Comparison of ENCODE assay signal across 8 mouse cellular contexts in genomic region chr13:110395916-110396685, GRCm38 (mm10). TPM values are rescaled to one million over a fixed set of nuclear protein-coding genes. Genes with fewer than 3 reads are reported as not detected.
A peak's percentile ranks its signal among the peaks of the same experiment; 100 is the strongest.
DNase-seq lines count a peak whose midpoint lies in the region; ATAC-seq and TF ChIP-seq lines count a peak whose summit lies in the region.

No protein-coding gene starts in this region.

- no peak for ATAC-seq in forebrain, embryonic 15.5 days (replicated peaks)
- no peak for ATAC-seq in midbrain, embryonic 16.5 days

- no peak overlapping the region; the same call in 1 of the 2 replicates for H3K27ac ChIP-seq in liver, adult 2 months (replicated peaks; ENCODE audit: insufficient read depth, low read depth, low read length)
- H3K27ac ChIP-seq in forebrain, embryonic 15.5 days (replicated peaks): peak overlapping the region; percentile 84
- peak overlapping the region; percentile 96 for H3K27ac ChIP-seq in midbrain, embryonic 16.5 days (ENCODE audit: low read length)

- H3K4me3 ChIP-seq in liver, adult 2 months (ENCODE audit: insufficient read depth, low read depth, low read length): peak overlapping the region; percentile 70
- peak overlapping the region; percentile 65 for H3K4me3 ChIP-seq in forebrain, embryonic 15.5 days
- H3K4me3 ChIP-seq in midbrain, embryonic 16.5 days (ENCODE audit: low read depth, low read length): peak overlapping the region; percentile 88

- peak; percentile 69 for DNase-seq in liver, adult 2 months (ENCODE audit: extremely low read depth, low read depth, low spot score)
- no peak for DNase-seq in liver
- peak; percentile 32 for DNase-seq in kidney, postnatal 10 days
- DNase-seq in urinary bladder, postnatal 14 days (ENCODE audit: low spot score): no peak
- no peak for DNase-seq in urinary bladder, postnatal 4 days (ENCODE audit: low spot score in 2 of 2)
- DNase-seq in ovary, adult 18-20 months (ENCODE audit: low spot score): no peak

- H3K79me2 ChIP-seq in liver, adult 2 months (ENCODE audit: control insufficient read depth, insufficient read depth, low read length): no peaks in the 10 kb centered on the region; the same call in 1 of the 2 replicates

- H3K4me2 ChIP-seq in forebrain, embryonic 15.5 days (replicated peaks): peak overlapping the region; percentile 96
- H3K4me2 ChIP-seq in midbrain, embryonic 16.5 days (ENCODE audit: low read length): peak overlapping the region; percentile 82

- H3K4me1 ChIP-seq in liver, adult 2 months (ENCODE audit: control insufficient read depth, insufficient read depth, low read length): peaks cover 11% of the 10 kb centered on the region; the same call in 1 of the 2 replicates
- H3K4me1 ChIP-seq in forebrain, embryonic 15.5 days: peaks cover 16% of the 10 kb centered on the region
- peaks cover 17% of the 10 kb centered on the region for H3K4me1 ChIP-seq in midbrain, embryonic 16.5 days (ENCODE audit: control insufficient read depth, insufficient read depth, low read length)

- 8% methylated on average over 21 of the region's 21 CpGs for WGBS in liver, adult 2 months
- 24% methylated on average over 21 of the region's 21 CpGs for WGBS in forebrain, embryonic 15.5 days
- 10% methylated on average over 21 of the region's 21 CpGs for WGBS in midbrain, embryonic 16.5 days

- H3K9me3 ChIP-seq in forebrain, embryonic 15.5 days: no peaks in the 10 kb centered on the region
- no peaks in the 10 kb centered on the region; the same call in 1 of the 2 replicates for H3K9me3 ChIP-seq in midbrain, embryonic 16.5 days (replicated peaks; ENCODE audit: control insufficient read depth, low read length, poor library complexity, severe bottlenecking)

- no peaks in the 10 kb centered on the region for H3K27me3 ChIP-seq in liver, adult 2 months (ENCODE audit: control insufficient read depth, insufficient read depth, low read length)
- no peaks in the 10 kb centered on the region for H3K27me3 ChIP-seq in forebrain, embryonic 15.5 days
- H3K27me3 ChIP-seq in midbrain, embryonic 16.5 days (ENCODE audit: control insufficient read depth, insufficient read depth, low read depth, low read length): no peaks in the 10 kb centered on the region

- peaks cover 42% of the 10 kb centered on the region for H3K36me3 ChIP-seq in liver, adult 2 months (ENCODE audit: control insufficient read depth, insufficient read depth, low read length)
- peaks cover 35% of the 10 kb centered on the region for H3K36me3 ChIP-seq in forebrain, embryonic 15.5 days
- H3K36me3 ChIP-seq in midbrain, embryonic 16.5 days (ENCODE audit: control insufficient read depth, insufficient read depth, low read length): peaks cover 37% of the 10 kb centered on the region

- TF ChIP-seq CTCF in liver, adult 2 months (IDR thresholded peaks at IDR 0.05; ENCODE audit: low read depth, low read length): no peak

- no peak for TF ChIP-seq POLR2A in liver, adult 2 months (IDR thresholded peaks at IDR 0.05; ENCODE audit: extremely low read depth, insufficient read depth, low read length)

- H3K9ac ChIP-seq in liver, adult 2 months (ENCODE audit: low read depth, low read length): peak overlapping the region; percentile 90
- H3K9ac ChIP-seq in forebrain, embryonic 15.5 days (replicated peaks): peak overlapping the region; percentile 81
- peak overlapping the region; percentile 97 for H3K9ac ChIP-seq in midbrain, embryonic 16.5 days (ENCODE audit: low read depth, low read length)

RNA-seq across cellular contexts. Expression of gene Plk2, which starts 1.3 kb away (rescaled TPM):
- total RNA-seq in liver, adult 2 months (2014; rRNA removed): 10.1 and 18.3 TPM in 2 replicates
- polyA plus RNA-seq in liver, adult 2 months (2012; rRNA removed): 3.3 TPM in 2 replicates
- polyA plus RNA-seq in forebrain, embryonic 15.5 days (2015; fragmentation: Nextera tagmentation; extraction: Ambion mirVana): 177 and 183 TPM in 2 replicates
- 177 and 180 TPM in 2 replicates for polyA plus RNA-seq in midbrain, embryonic 16.5 days (2015; fragmentation: Nextera tagmentation; extraction: Ambion mirVana)

RNA-seq across cellular contexts. Expression of gene Gapt, which starts 39.1 kb away (rescaled TPM):
- total RNA-seq in liver, adult 2 months (2014; rRNA removed): not detected in 2 replicates
- polyA plus RNA-seq in liver, adult 2 months (2012; rRNA removed): 0.04 and 0.11 TPM in 2 replicates
- not detected in 2 replicates for polyA plus RNA-seq in forebrain, embryonic 15.5 days (2015; fragmentation: Nextera tagmentation; extraction: Ambion mirVana)
- not detected in 2 replicates for polyA plus RNA-seq in midbrain, embryonic 16.5 days (2015; fragmentation: Nextera tagmentation; extraction: Ambion mirVana)

Comparison
In these comparisons a context has a peak if more than half of its experiments do, and no peak if none do; other contexts are left out.
1. DNase-seq: peak in liver, adult 2 months (single experiment) and kidney, postnatal 10 days (single experiment); none in liver (single experiment), urinary bladder, postnatal 14 days (single experiment), urinary bladder, postnatal 4 days (0 of 2) and ovary, adult 18-20 months (single experiment).
2. RNA of gene Plk2, which starts 1.3 kb away (polyA plus RNA-seq): 177 to 183 TPM in forebrain, embryonic 15.5 days and 177 to 180 TPM in midbrain, embryonic 16.5 days; 3.3 TPM in liver, adult 2 months; every median in the first group is over 10 times any median in the second.
3. Peak in every context shown above with its lines, with median percentiles within 50 percentile points of each other: H3K4me3 ChIP-seq and H3K9ac ChIP-seq.